Mouse (Mus musculus) myocyte (in vitro differentiated cells): ENCODE measurements at regions not wholly inside any gene's neighbourhood (a gene's known extent, or its start where the extent isn't known, plus 50 kb on each side); places are given as distances from the start of the nearest gene placed in this dataset.

ENCODE experiments used
- H3K27me3 ChIP-seq: one replicate; pipeline ENCODE4 v1.6.1; 2011; ENCODE audit not compliant: control insufficient read depth, insufficient read depth, insufficient read length
- H3K36me3 ChIP-seq: one replicate; pipeline ENCODE4 v1.6.1; 2011; ENCODE audit not compliant: control insufficient read depth, insufficient read depth
- H3K4me2 ChIP-seq: one replicate; pipeline ENCODE4 v1.6.1; 2011; ENCODE audit warnings: low read depth, control low read depth
- H3K4me3 ChIP-seq: one replicate; pipeline ENCODE4 v1.5.1; 2011; ENCODE audit warnings: mild to moderate bottlenecking, control low read depth, moderate library complexity
- H3K79me2 ChIP-seq: one replicate; pipeline ENCODE4 v1.6.1; 2011; ENCODE audit not compliant: control insufficient read depth, insufficient read depth
- H3ac ChIP-seq: one replicate; pipeline ENCODE4 v1.6.1; 2011; ENCODE audit not compliant: control insufficient read depth, insufficient read length
- CEBPB ChIP-seq: IDR thresholded peaks from 2 replicates; pipeline ENCODE4 v1.6.1; 2011; ENCODE audit warnings: mild to moderate bottlenecking, moderate library complexity; ENCODE audit not compliant: poor library complexity, insufficient read depth, severe bottlenecking
- E2F4 ChIP-seq: IDR thresholded peaks from one replicate; pipeline ENCODE4 v1.6.1; 2011; ENCODE audit warnings: mild to moderate bottlenecking, control low read depth, moderate library complexity; ENCODE audit not compliant: insufficient read depth
- MAX ChIP-seq: IDR thresholded peaks from one replicate; pipeline ENCODE4 v1.6.1; 2011; ENCODE audit warnings: low read depth, mild to moderate bottlenecking, control low read depth
- MYOD1 ChIP-seq, 3 experiments: IDR thresholded peaks; one replicate each; pipeline ENCODE4 v1.6.1; 2011; ENCODE audit warnings: control low read depth in 2 of 3, low read depth in 2 of 3, mild to moderate bottlenecking in 2 of 3, moderate library complexity in 1 of 3; ENCODE audit not compliant: insufficient read length in 2 of 3, control insufficient read depth in 1 of 3
- MYOG ChIP-seq, 3 experiments: IDR thresholded peaks; one replicate each; pipeline ENCODE4 v1.6.1; 2011; ENCODE audit warnings: control low read depth in 2 of 3, low read depth in 2 of 3, mild to moderate bottlenecking in 2 of 3; ENCODE audit not compliant: insufficient read length in 2 of 3, control insufficient read depth in 1 of 3, insufficient read depth in 1 of 3
- POLR2A ChIP-seq: IDR thresholded peaks from one replicate; pipeline ENCODE4 v1.6.1; 2011; ENCODE audit warnings: low read depth, mild to moderate bottlenecking, control low read depth, moderate library complexity; ENCODE audit not compliant: insufficient read length
- POLR2AphosphoS2 ChIP-seq: IDR thresholded peaks from one replicate; pipeline ENCODE4 v1.6.1; 2011; ENCODE audit warnings: low read depth, control low read depth; ENCODE audit not compliant: insufficient read length
- REST ChIP-seq: IDR thresholded peaks from one replicate; pipeline ENCODE4 v1.6.1; 2011; ENCODE audit warnings: mild to moderate bottlenecking, control low read depth, moderate library complexity; ENCODE audit not compliant: insufficient read depth, insufficient read length
- SRF ChIP-seq: IDR thresholded peaks from one replicate; pipeline ENCODE4 v1.6.1; 2011; ENCODE audit warnings: low read depth; ENCODE audit not compliant: control insufficient read depth, insufficient read length
- TCF12 ChIP-seq: IDR thresholded peaks from one replicate; pipeline ENCODE4 v1.6.1; 2011; ENCODE audit warnings: mild to moderate bottlenecking, control low read depth; ENCODE audit not compliant: poor library complexity, insufficient read depth, severe bottlenecking
- TCF3 ChIP-seq: IDR thresholded peaks from one replicate; pipeline ENCODE4 v1.6.1; 2011; ENCODE audit warnings: low read depth, control low read depth; ENCODE audit not compliant: insufficient read length
- USF1 ChIP-seq: IDR thresholded peaks from one replicate; pipeline ENCODE4 v1.6.1; 2011; ENCODE audit warnings: low read depth, mild to moderate bottlenecking, control low read depth, moderate library complexity

- TF ChIP-seq CEBPB = no peak
- TF ChIP-seq USF1 = no peak
- TF ChIP-seq MYOD1 (IDR thresholded peaks at IDR 0.05; ENCODE audit: control insufficient read depth in 1 of 3, insufficient read length in 2 of 3, low read depth in 2 of 3) = no peak
- no peak for TF ChIP-seq TCF3
- TF ChIP-seq REST = no peak
- TF ChIP-seq POLR2AphosphoS2 = no peak
- TF ChIP-seq MAX = no peak
- TF ChIP-seq E2F4 = no peak
- TF ChIP-seq MYOG (IDR thresholded peaks at IDR 0.05; ENCODE audit: control insufficient read depth in 1 of 3, insufficient read depth in 1 of 3, insufficient read length in 2 of 3, low read depth in 2 of 3) = no peak
- H3K27me3 ChIP-seq = no peaks in the 10 kb centered on the region
- no peaks in the 10 kb centered on the region for H3K79me2 ChIP-seq
Measured at GRCm38 (mm10) chr10:126599686-126600085, 301.5 kb downstream of the Atp23 start.

GRCm38 (mm10) chr10:126568155-126568554 lies 333.0 kb downstream of the Atp23 start:
- TF ChIP-seq MYOG (IDR thresholded peaks at IDR 0.05; ENCODE audit: control insufficient read depth in 1 of 3, insufficient read depth in 1 of 3, insufficient read length in 2 of 3, low read depth in 2 of 3) (no peak), MAX (no peak), MYOD1 (IDR thresholded peaks at IDR 0.05; ENCODE audit: control insufficient read depth in 1 of 3, insufficient read length in 2 of 3, low read depth in 2 of 3) (no peak), USF1 (no peak), TCF12 (no peak), CEBPB (no peak), SRF (no peak), TCF3 (no peak), REST (no peak), E2F4 (no peak), POLR2AphosphoS2 (no peak)
- Histone ChIP-seq H3K36me3 (no peaks in the 10 kb centered on the region), H3K4me2 (no peak overlapping the region), H3ac (no peak overlapping the region), H3K79me2 (no peaks in the 10 kb centered on the region), H3K4me3 (no peak overlapping the region), H3K27me3 (no peaks in the 10 kb centered on the region)

More at GRCm38 (mm10) chr10:126599686-126600085, 301.5 kb downstream of the Atp23 start:
- Histone ChIP-seq H3K4me2 (no peak overlapping the region), H3ac (no peak overlapping the region), H3K36me3 (no peaks in the 10 kb centered on the region), H3K4me3 (no peak overlapping the region)

- H3K36me3 ChIP-seq = no peaks in the 10 kb centered on the region
- H3K79me2 ChIP-seq = no peaks in the 10 kb centered on the region
- TF ChIP-seq POLR2A (no peak), POLR2AphosphoS2 (no peak), MYOD1 (IDR thresholded peaks at IDR 0.05; ENCODE audit: control insufficient read depth in 1 of 3, insufficient read length in 2 of 3, low read depth in 2 of 3) (no peak), MAX (no peak), MYOG (IDR thresholded peaks at IDR 0.05; ENCODE audit: control insufficient read depth in 1 of 3, insufficient read depth in 1 of 3, insufficient read length in 2 of 3, low read depth in 2 of 3) (no peak)
- no peak overlapping the region for H3K4me3 ChIP-seq
- H3ac ChIP-seq = no peak overlapping the region
- no peak overlapping the region for H3K4me2 ChIP-seq
- H3K27me3 ChIP-seq = no peaks in the 10 kb centered on the region
Measured at GRCm38 (mm10) chr10:126565326-126565725, 335.8 kb downstream of the Atp23 start.

GRCm38 (mm10) chr10:126555080-126555479 lies 346.1 kb downstream of the Atp23 start:
- Histone ChIP-seq H3K4me3 (no peak overlapping the region), H3ac (no peak overlapping the region), H3K36me3 (no peaks in the 10 kb centered on the region), H3K27me3 (no peaks in the 10 kb centered on the region), H3K4me2 (no peak overlapping the region), H3K79me2 (no peaks in the 10 kb centered on the region)
- TF ChIP-seq POLR2A (no peak), POLR2AphosphoS2 (no peak), MAX (no peak)

- Histone ChIP-seq H3K79me2 (no peaks in the 10 kb centered on the region), H3K4me3 (no peak overlapping the region), H3K36me3 (no peaks in the 10 kb centered on the region), H3K4me2 (no peak overlapping the region), H3K27me3 (no peaks in the 10 kb centered on the region), H3ac (no peak overlapping the region)
- TF ChIP-seq TCF3 = no peak
- TF ChIP-seq MYOG (IDR thresholded peaks at IDR 0.05; ENCODE audit: control insufficient read depth in 1 of 3, insufficient read depth in 1 of 3, insufficient read length in 2 of 3, low read depth in 2 of 3) = no peak
- TF ChIP-seq MAX = no peak
- no peak for TF ChIP-seq TCF12
- no peak for TF ChIP-seq REST
- TF ChIP-seq CEBPB = no peak
- no peak for TF ChIP-seq SRF
Measured at GRCm38 (mm10) chr10:126531950-126532349, 369.2 kb downstream of the Atp23 start.
